Mouse (Mus musculus): ENCODE data around the gene Iqsec1. TPM values are rescaled to one million over a fixed set of nuclear protein-coding genes. Genes with fewer than 3 reads are reported as not detected.

Iqsec1 gene
- polyA plus RNA-seq, 1 experiment, result 80.9 TPM

DNA sequence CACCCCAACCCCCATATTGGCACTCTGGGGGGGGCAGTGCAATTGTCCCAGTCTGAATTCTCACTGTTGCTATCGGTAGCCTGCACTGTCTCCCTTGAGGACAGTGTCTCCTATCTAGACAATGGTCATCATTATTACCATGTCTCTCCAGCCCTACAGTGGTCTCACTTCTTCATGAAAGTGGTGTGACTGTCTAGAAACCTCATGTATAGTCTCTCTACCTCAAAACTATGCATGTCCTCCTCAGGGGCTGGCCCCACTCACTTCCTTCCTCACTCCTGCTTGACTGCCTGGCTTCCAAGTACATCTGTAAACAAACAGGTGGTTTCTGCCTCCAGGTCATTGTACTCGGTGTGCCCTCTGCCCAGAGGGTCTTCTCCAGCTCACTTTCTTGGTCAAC lies 230.3 kb downstream of the Iqsec1 start:
- Histone ChIP-seq H3K4me1 (ENCODE audit: control insufficient read depth, insufficient read depth, insufficient read length, low read length) (peaks cover 28% of the 10 kb centered on the region), H3K27ac (replicated peaks; ENCODE audit: low read depth, low read length) (no peak overlapping the region), H3K4me3 (ENCODE audit: insufficient read depth, low read depth, low read length) (no peak overlapping the region)

DNA sequence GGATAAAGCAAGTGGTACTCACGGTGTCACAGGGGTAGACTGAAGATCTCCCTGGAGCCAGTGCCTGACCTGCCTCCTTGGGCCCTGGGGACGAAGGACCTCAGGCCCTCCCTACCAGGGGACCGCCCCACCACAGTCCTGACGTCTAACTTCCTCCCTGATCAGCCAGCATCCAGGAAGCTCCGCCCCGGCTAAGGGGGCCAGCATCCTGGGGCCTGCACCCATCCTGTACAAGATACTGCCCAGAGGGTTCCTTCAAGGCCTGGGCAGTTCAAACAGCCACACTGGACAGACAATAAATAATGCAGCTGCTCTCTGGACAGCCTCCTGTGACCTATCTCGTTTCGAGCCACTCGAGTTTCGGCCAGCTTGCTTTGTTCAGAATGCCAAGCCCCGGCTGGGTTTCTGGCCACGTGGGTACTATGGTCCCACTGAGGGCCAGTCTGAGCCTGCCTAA lies 231.0 kb downstream of the Iqsec1 start:
- peak overlapping the region; percentile 74 for H3K27ac ChIP-seq (replicated peaks; ENCODE audit: low read depth, low read length)
- no peak overlapping the region for H3K4me3 ChIP-seq (ENCODE audit: insufficient read depth, low read depth, low read length)

DNA sequence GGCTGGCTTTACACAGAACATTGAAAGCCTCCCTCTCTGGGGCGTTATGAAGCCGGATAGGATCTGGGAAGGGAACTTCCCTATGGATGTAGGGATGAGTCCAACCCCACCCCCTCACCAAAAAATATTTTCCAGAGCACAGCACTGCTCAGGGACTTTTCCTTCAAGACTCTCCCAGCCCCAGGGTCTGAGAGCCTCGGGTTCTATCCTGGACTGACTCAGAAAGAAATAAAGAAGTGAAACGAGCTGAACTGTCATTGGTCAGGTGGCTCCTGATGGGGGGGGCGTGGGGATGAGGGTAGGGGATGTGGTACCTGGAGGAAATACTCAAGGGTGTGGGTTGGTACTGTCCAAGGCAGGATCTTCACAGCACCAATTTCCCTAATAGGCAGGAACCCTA lies 231.9 kb downstream of the Iqsec1 start:
- Histone ChIP-seq H3K4me1 (ENCODE audit: control insufficient read depth, insufficient read depth, insufficient read length, low read length) (peaks cover 24% of the 10 kb centered on the region), H3K27ac (replicated peaks; ENCODE audit: low read depth, low read length) (peak overlapping the region; percentile 74; the same call in 1 of the 2 replicates), H3K4me3 (ENCODE audit: insufficient read depth, low read depth, low read length) (no peak overlapping the region)

More for the DNA sequence above, 231.0 kb downstream of the Iqsec1 start:
- H3K4me1 ChIP-seq (ENCODE audit: control insufficient read depth, insufficient read depth, insufficient read length, low read length), result peaks cover 28% of the 10 kb centered on the region

DNA sequence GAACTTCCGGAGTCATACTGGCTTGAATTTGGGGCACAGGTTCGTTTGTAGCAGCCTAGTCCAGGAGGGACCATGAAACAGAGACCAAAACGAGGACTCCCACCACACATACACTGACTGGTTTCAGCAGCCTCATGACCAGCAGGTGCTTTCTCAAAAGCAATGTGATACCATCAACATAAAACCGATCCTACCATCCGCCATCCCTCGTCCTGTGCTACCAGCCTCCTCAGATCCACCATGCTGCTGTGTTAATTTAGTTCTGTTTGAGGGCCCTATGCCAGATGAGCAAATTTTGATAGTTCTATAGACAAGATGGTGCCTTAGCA lies 232.9 kb downstream of the Iqsec1 start:
- Histone ChIP-seq H3K4me3 (ENCODE audit: insufficient read depth, low read depth, low read length) (no peak overlapping the region), H3K27ac (replicated peaks; ENCODE audit: low read depth, low read length) (no peak overlapping the region), H3K4me1 (ENCODE audit: control insufficient read depth, insufficient read depth, insufficient read length, low read length) (peaks cover 17% of the 10 kb centered on the region)

DNA sequence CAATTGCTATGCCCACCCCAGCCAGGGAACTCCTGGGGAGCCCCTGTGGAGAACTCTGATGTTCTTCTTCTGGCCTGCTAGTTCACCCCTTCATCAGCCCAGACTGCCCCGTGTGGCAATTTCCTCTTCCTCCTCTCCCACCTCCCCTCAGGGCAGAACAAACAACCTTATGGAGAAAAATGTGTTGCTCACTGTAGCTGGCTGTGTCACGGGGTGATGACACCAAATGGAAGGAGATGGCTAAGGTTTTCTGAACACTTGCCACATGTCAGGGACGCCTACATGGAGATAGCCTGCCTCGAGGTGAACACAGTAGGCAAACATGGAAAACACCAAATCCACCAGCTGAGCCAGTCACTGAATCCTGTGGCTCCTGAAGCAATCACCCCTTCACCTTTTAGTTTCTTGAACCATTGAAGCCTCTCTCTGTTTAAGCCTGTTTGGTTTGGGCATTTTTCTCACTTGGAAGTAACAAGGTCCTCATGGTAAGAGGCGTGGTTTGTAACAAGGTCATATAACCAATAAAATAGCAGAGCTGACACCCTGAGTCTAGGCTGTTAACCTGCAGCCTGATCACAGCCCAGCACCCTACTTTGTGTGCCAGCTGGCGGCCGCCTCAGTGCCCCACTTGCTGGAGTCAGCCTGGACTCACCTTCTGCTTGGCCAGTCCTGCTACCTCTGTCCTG lies 233.4 kb downstream of the Iqsec1 start:
- Histone ChIP-seq H3K4me1 (ENCODE audit: control insufficient read depth, insufficient read depth, insufficient read length, low read length) (peaks cover 16% of the 10 kb centered on the region), H3K4me3 (ENCODE audit: insufficient read depth, low read depth, low read length) (no peak overlapping the region), H3K27ac (replicated peaks; ENCODE audit: low read depth, low read length) (no peak overlapping the region)

DNA sequence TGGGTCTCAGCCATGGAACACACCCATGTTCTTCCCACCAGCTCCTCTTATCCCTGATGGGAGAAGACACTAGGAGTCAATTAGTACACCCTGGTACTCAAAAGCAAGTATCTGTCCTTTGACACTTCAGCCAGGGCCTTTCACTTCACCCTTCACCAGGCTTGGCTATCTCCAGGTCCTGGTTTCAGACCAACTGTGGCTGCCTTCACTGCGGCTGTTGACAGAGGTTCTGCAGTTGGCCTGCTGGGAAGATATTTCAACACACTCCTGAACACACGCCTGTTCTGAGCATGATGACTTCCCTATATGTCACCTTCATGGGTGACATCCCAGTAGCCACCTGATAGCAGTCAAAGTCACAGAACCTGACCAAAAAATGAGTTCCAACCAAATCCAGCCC lies 234.4 kb downstream of the Iqsec1 start:
- no peak overlapping the region for H3K4me3 ChIP-seq (ENCODE audit: insufficient read depth, low read depth, low read length)
- H3K27ac ChIP-seq (replicated peaks; ENCODE audit: low read depth, low read length), result peak overlapping the region; percentile 53
- peaks cover 19% of the 10 kb centered on the region for H3K4me1 ChIP-seq (ENCODE audit: control insufficient read depth, insufficient read depth, insufficient read length, low read length)

DNA sequence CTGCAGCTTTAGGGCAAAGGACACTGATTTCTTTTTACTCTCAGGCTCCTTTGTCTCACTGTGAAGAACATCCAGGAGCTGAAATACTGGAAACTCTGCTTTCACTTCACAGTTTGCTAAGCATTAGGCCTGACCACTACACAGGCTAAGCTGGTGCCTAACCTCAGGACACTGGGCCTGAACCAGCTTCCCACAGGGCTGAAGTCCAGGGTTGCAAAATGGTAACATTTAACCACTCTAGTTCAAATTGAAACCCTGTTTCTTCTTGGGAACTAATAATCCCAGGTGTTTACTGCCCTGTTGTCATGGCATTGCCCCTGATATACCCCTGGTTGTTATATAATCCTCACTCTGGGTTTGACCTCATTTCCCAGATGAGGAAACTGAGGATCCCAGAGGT lies 234.8 kb downstream of the Iqsec1 start:
- Histone ChIP-seq H3K4me1 (ENCODE audit: control insufficient read depth, insufficient read depth, insufficient read length, low read length) (peaks cover 19% of the 10 kb centered on the region), H3K27ac (replicated peaks; ENCODE audit: low read depth, low read length) (peak overlapping the region; percentile 53), H3K4me3 (ENCODE audit: insufficient read depth, low read depth, low read length) (no peak overlapping the region)

DNA sequence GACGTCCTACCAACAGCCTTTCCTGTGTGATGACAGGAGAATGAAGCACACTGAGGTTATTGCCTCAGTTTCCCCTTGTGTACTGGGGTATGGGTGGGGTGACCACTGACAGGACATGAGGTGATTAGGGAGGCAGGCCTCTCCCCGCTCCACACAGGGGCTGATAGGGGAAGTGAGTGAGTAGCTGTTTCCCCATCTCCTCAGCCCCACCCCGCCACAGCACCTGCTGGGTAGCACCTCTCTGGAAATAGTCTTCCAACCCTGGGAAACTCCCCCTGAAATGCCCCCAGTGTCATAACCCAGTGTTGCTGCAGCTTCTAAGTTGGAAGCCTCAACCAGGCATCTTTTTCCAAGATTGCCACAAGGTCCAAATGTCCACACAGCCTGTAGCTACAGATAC lies 236.9 kb downstream of the Iqsec1 start:
- no peak overlapping the region for H3K27ac ChIP-seq (replicated peaks; ENCODE audit: low read depth, low read length)
- H3K4me3 ChIP-seq (ENCODE audit: insufficient read depth, low read depth, low read length), result no peak overlapping the region

DNA sequence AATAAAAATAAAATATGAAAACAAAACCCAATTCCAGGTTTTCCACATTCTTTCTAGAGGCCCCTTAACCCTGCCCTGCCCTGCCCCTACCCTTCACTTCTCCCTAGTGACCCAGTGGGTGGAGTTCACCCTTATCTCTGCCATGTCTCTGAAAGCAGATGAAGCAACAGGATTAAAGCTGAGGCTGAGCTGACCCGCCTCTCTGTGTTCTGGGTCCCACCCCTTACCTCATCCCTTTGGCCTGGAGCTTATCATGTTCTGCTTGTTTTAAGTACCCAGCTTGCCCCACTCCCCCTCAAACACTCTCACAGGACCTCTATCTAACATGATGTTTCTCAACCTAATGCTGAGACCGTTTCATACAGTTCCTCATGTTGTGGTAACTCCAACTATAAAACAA lies 238.4 kb downstream of the Iqsec1 start:
- H3K4me1 ChIP-seq (ENCODE audit: control insufficient read depth, insufficient read depth, insufficient read length, low read length), result peaks cover 9% of the 10 kb centered on the region; the same call in 1 of the 2 replicates
- H3K27ac ChIP-seq (replicated peaks; ENCODE audit: low read depth, low read length), result no peak overlapping the region
- no peak overlapping the region for H3K4me3 ChIP-seq (ENCODE audit: insufficient read depth, low read depth, low read length)

More for the DNA sequence above, 236.9 kb downstream of the Iqsec1 start:
- peaks cover 12% of the 10 kb centered on the region for H3K4me1 ChIP-seq (ENCODE audit: control insufficient read depth, insufficient read depth, insufficient read length, low read length)

DNA sequence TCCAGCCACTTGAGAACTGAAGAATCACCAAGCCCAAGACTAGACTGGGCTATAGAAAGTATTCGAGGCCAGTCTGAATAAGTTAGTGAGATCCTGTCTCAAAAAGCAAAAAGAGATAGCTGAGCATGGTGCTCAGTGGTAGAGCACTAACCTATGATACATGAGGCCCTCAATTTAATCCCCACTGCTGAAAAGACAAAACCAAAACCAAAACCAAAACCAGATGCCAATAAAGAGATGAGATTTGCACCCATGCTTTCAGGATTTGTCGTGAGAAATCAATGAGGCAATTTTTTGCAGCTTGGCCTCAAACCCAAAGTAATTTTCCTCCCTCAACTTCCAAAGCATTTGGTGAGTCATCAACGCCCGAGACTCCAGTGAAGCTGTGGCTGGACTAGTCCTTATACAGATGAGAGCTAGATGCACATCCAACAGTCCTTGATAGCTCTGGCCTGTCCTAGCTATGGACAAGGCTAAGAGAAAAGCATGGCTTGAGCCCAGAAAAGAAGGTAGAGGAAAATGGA lies 239.0 kb downstream of the Iqsec1 start:
- H3K27ac ChIP-seq (replicated peaks; ENCODE audit: low read depth, low read length), result no peak overlapping the region
- H3K4me1 ChIP-seq (ENCODE audit: control insufficient read depth, insufficient read depth, insufficient read length, low read length), result peaks cover 9% of the 10 kb centered on the region; the same call in 1 of the 2 replicates
- no peak overlapping the region for H3K4me3 ChIP-seq (ENCODE audit: insufficient read depth, low read depth, low read length)

DNA sequence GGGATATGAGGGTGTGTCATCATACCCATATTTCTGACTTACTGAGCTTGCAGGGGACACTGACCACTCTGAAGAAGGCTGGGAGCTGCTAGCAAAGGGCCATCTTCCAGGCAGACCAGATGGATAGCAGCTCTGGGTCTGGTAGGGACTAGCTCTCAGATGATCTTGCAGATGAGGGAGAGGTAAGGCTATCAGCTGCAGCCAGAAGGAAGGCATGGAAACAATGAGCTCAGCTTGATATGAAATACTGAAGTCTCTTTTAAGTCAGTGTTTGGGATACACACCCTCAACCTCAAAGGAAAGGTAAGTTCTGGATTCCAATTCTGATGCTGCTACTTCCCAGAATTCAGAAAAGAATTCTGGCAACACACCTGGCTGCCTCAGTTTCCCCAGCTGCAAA lies 239.5 kb downstream of the Iqsec1 start:
- no peak overlapping the region for H3K27ac ChIP-seq (replicated peaks; ENCODE audit: low read depth, low read length)
- H3K4me3 ChIP-seq (ENCODE audit: insufficient read depth, low read depth, low read length), result no peak overlapping the region
- H3K4me1 ChIP-seq (ENCODE audit: control insufficient read depth, insufficient read depth, insufficient read length, low read length), result peaks cover 7% of the 10 kb centered on the region; the same call in 1 of the 2 replicates

DNA sequence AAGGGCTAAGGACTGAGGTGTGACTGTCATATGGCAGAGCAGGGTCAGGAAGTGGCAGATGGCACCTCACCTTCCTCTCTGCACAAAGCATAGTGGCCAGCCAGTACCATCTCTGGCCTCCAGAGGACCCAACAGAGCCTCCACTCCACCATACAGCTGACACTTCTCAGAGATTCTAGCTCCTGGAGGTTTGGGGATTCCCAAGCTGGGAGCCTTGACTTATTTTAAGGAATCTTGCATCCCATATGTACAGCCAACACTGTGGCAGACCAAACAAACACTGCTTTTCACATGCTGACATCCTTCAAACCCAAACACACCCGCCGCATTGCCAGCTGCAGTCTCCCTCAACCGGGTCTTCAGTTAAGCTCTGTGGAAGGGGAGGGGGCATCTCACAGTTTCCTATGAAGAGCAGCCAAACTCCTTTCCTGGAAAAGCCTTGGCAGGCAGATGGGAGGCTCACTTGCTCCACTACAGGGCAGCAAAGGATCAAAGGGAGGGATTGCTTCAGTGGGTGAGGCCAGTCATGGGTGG lies 242.1 kb downstream of the Iqsec1 start:
- Histone ChIP-seq H3K4me1 (ENCODE audit: control insufficient read depth, insufficient read depth, insufficient read length, low read length) (peaks cover 12% of the 10 kb centered on the region), H3K4me3 (ENCODE audit: insufficient read depth, low read depth, low read length) (no peak overlapping the region), H3K27ac (replicated peaks; ENCODE audit: low read depth, low read length) (no peak overlapping the region)

DNA sequence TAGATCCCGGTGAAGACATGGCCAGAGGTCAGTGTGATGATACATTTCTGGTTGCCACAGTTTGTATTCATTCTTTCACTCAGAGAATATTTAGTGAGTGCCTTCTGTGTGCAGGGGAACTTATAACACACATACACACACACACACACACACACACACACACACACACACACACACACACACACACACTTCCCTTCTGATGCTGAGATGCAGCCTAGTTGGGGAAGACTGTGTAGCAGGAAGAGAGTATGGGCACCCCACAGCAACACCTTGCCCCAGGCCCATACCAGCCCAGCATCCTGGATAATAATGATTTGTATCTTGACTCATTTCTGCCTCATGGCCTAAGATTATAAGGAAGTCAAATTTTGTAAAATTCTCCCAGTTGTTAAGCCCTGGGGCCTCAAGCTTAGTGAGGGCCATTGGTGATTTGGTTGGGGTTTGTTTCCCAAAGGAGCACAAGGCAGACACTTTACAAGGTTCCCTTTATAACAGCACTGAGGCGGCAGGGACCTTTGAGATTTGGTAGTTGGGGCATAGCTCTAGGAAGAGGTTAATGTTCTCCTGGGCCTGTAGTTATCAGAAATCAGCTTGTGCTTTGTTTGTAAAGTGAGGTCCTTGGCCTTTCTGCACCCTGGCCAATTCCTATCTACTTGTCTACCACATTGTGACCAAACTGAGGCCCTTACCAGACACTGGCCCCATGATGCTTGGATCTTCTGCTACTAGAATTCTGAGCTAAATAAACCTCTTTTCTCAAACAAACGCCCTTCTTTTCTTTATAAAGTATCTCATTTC lies 242.9 kb downstream of the Iqsec1 start:
- Histone ChIP-seq H3K4me3 (ENCODE audit: insufficient read depth, low read depth, low read length) (no peak overlapping the region), H3K27ac (replicated peaks; ENCODE audit: low read depth, low read length) (no peak overlapping the region), H3K4me1 (ENCODE audit: control insufficient read depth, insufficient read depth, insufficient read length, low read length) (peaks cover 15% of the 10 kb centered on the region)

DNA sequence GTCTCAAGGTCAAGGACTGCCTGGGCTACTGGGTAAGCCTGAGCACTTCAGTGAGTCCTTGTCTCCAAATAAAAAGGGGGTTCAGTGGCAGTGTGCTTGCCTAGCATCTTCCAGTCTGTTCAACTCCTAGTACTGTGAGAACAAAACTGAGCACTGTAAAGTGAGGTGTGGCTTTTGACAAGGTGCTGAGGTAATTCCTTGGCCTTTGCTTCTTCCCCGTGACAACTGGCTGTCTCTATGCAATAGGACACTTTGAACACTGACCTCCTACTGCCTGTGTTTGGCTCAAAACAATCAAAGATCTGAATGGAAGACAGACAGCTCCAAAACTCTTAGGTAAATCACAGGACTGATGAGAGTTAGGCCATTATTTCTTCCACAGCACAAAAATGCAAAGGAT lies 246.0 kb downstream of the Iqsec1 start:
- Histone ChIP-seq H3K27ac (replicated peaks; ENCODE audit: low read depth, low read length) (no peak overlapping the region), H3K4me3 (ENCODE audit: insufficient read depth, low read depth, low read length) (no peak overlapping the region), H3K4me1 (ENCODE audit: control insufficient read depth, insufficient read depth, insufficient read length, low read length) (peaks cover 16% of the 10 kb centered on the region)

DNA sequence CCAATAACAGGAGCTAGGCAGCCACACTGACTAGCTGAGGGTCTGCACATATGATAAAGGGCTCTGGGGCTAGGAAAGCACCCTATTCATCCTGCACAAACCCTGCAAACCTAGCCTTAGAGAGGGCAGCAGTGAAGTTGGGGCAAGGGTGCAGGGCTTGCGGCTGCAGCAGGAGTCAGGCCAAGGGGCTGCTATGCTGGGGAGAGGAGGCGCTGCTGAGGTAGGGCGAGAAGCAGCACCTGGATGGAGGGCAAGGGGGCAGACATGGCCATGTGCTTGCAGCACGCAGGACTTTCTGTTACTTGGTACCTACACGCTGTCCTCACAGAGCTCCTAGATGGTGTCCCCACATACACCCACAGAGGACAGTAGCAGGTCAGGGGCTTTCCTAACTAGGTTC lies 246.8 kb downstream of the Iqsec1 start:
- 0 out of 2 replicates have a peak overlapping the region, but pooled peaks have one; percentile 14 for H3K27ac ChIP-seq (replicated peaks; ENCODE audit: low read depth, low read length)
- peaks cover 16% of the 10 kb centered on the region for H3K4me1 ChIP-seq (ENCODE audit: control insufficient read depth, insufficient read depth, insufficient read length, low read length)

More for the DNA sequence above, 246.8 kb downstream of the Iqsec1 start:
- H3K4me3 ChIP-seq (ENCODE audit: insufficient read depth, low read depth, low read length), result no peak overlapping the region

All from brown adipose tissue, adult 24 weeks (tissue).